Mouse (Mus musculus): ENCODE measurements at regions not wholly inside any gene's neighbourhood (a gene's known extent, or its start where the extent isn't known, plus 50 kb on each side); places are given as distances from the start of the nearest gene placed in this dataset.

DNA sequence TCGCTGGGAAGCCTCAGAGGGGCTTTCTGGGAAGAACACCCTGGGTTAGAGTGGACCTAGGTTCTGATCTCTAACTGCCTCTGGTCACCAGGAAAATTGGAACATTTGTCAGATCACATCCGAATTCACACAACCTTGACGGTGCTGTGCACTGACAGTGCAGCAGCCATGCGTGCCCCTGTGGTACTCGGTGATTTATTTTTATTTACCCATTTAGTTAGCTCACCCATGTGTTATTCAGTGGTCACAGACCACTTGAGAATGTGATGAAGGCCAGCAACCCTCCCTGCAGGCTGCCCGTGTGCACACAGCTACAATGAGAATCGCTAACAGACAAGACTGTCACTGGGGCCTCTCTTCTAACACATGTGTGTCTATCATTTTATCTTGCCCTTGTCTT is 303.8 kb upstream of the Rnf32 start:
- TF ChIP-seq POLR2AphosphoS2 (IDR thresholded peaks at IDR 0.05; ENCODE audit: low read length) (no peak), CTCF (IDR thresholded peaks at IDR 0.05 in 2 of 3, conservative IDR thresholded peaks at IDR 0.05 in 1 of 3; ENCODE audit: control insufficient read depth in 1 of 3, insufficient read depth in 1 of 3, low read depth in 2 of 3, low read length in 3 of 3, poor library complexity in 1 of 3, severe bottlenecking in 1 of 3) (no peak), NELFE (IDR thresholded peaks at IDR 0.05; ENCODE audit: low read depth, low read length) (no peak)

Measured in MEL (cell line).